Mouse (Mus musculus) midbrain, postnatal 0 days (tissue): ENCODE measurements around the gene Neurog2. TPM values are rescaled to one million over a fixed set of nuclear protein-coding genes. Genes with fewer than 3 reads are reported as not detected.

Source experiments
- ATAC-seq: fragments of 200-750 bp; cut with Nextera tagmentation; 2 replicates; pipeline ENCODE4 v1.8.0; 2017; ENCODE audit warnings: moderate number of reproducible peaks, mild to moderate bottlenecking, moderate TSS enrichment, moderate library complexity; ENCODE audit not compliant: low FRiP score
- DNase-seq: peaks from one replicate; pipeline ENCODE4 v3.0.0-alpha.2; 2015; ENCODE audit warnings: low spot score
- H3K27ac ChIP-seq: fragments of 300-500 bp; sonication (generic); 2 replicates; pipeline ENCODE4 v1.5.1; 2014; ENCODE audit warnings: low read depth, mild to moderate bottlenecking, low read length, mixed read lengths
- H3K27me3 ChIP-seq: fragments of 300-500 bp; sonication (generic); 2 replicates; pipeline ENCODE4 v1.6.1; 2014; ENCODE audit warnings: low read length, control low read depth, mixed read lengths; ENCODE audit not compliant: insufficient read depth
- H3K36me3 ChIP-seq: fragments of 300-500 bp; sonication (generic); 2 replicates; pipeline ENCODE4 v1.6.1; 2014; ENCODE audit warnings: low read length, control low read depth, mixed read lengths; ENCODE audit not compliant: insufficient read depth
- H3K4me1 ChIP-seq: fragments of 300-500 bp; sonication (generic); 2 replicates; pipeline ENCODE4 v1.6.1; 2014; ENCODE audit warnings: mild to moderate bottlenecking, control low read depth, antibody characterized with exemption, low read length, mixed read lengths; ENCODE audit not compliant: insufficient read depth
- H3K4me2 ChIP-seq: fragments of 300-500 bp; sonication (generic); 2 replicates; pipeline ENCODE4 v1.6.1; 2014; ENCODE audit warnings: low read depth, mild to moderate bottlenecking, low read length, mixed read lengths; ENCODE audit not compliant: poor library complexity, severe bottlenecking
- H3K4me3 ChIP-seq: fragments of 300-500 bp; sonication (generic); 2 replicates; pipeline ENCODE4 v1.5.1; 2014; ENCODE audit warnings: low read depth, mild to moderate bottlenecking, low read length, moderate library complexity
- H3K9ac ChIP-seq: fragments of 300-500 bp; sonication (generic); replicated peaks from 2 replicates; pipeline ENCODE4 v1.6.1; 2014; ENCODE audit warnings: mild to moderate bottlenecking, low read length, moderate library complexity, mixed read lengths; ENCODE audit not compliant: poor library complexity, severe bottlenecking
- H3K9me3 ChIP-seq: fragments of 300-500 bp; sonication (generic); 2 replicates; pipeline ENCODE4 v1.6.1; 2016; ENCODE audit warnings: low read length, control low read depth
- CTCF ChIP-seq: IDR thresholded peaks from 2 replicates; pipeline ENCODE4 v1.5.1; 2016; ENCODE audit warnings: antibody characterized with exemption, mild to moderate bottlenecking
- WGBS: fragments of 180-500 bp; shearing (Covaris S2); extraction: QIAGEN DNeasy Blood & Tissue Kit; methylation state at CpG from one replicate; pipeline ENCODE4 v1.1.7; 2014; 5-methylcytosine and 5-hydroxymethylcytosine counted together
- polyA plus RNA-seq: library from polyadenylated mRNA; unstranded; fragments of >200 nt; fragmentation: Nextera tagmentation; extraction: Ambion mirVana; gene quantifications from 2 replicates; pipeline ENCODE4 v1.2.1, GENCODE M21; 2015
- total RNA-seq: library from RNA; depleted of rRNA; stranded (reverse); fragments of >200 nt; gene quantifications from 2 replicates; pipeline ENCODE4 v1.2.3, GENCODE M21; 2014

Neurog2 gene
- total and polyA plus RNA-seq, 2 experiments from 2014 or later = 0.51 to 2.3 TPM

DNA sequence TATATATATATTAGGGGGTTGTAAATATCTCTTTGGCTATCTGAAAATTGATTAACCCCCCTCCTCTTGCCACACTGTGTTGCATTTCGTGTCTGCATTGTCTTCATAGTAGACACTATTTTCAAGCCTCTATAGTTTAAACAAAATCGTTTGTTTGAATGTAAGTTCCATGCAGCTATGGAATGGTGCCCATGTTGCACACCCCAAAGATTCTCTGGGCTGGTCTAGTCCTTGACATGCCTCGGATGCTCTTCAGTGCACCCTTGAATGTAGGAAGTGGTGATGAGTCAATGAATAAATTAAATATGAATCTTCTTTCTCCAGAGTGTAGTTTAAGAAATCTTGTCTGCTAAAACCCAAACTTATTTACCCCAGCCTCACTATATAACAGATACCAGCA lies 6.4 kb upstream of the Neurog2 start:
- H3K9me3 ChIP-seq = no peaks in the 10 kb centered on the region
- H3K27me3 ChIP-seq = peaks cover 62% of the 10 kb centered on the region
- DNase-seq (no peak), ATAC-seq (no peak)
- H3K4me2 ChIP-seq = no peak overlapping the region
- H3K27ac ChIP-seq = no peak overlapping the region
- H3K36me3 ChIP-seq = no peaks in the 10 kb centered on the region
- H3K9ac ChIP-seq = no peak overlapping the region
- no peak for TF ChIP-seq CTCF
- 9% methylated on average over 3 of the region's 3 CpGs for WGBS
- no peak overlapping the region for H3K4me3 ChIP-seq
- peaks cover 4% of the 10 kb centered on the region; the same call in 1 of the 2 replicates for H3K4me1 ChIP-seq

GRCm38 (mm10) chr3:127627151-127627955 lies 5.6 kb upstream of the Neurog2 start:
- H3K4me3 ChIP-seq = no peak overlapping the region
- ATAC-seq (no peak), DNase-seq (no peak)
- peaks cover 5% of the 10 kb centered on the region; the same call in 1 of the 2 replicates for H3K4me1 ChIP-seq
- H3K27me3 ChIP-seq = peaks cover 66% of the 10 kb centered on the region
- H3K9ac ChIP-seq = no peak overlapping the region
- H3K4me2 ChIP-seq = no peak overlapping the region
- WGBS = 2% methylated on average over 28 of the region's 28 CpGs
- H3K9me3 ChIP-seq = no peaks in the 10 kb centered on the region
- no peaks in the 10 kb centered on the region for H3K36me3 ChIP-seq
- TF ChIP-seq CTCF = no peak
- H3K27ac ChIP-seq = no peak overlapping the region

DNA sequence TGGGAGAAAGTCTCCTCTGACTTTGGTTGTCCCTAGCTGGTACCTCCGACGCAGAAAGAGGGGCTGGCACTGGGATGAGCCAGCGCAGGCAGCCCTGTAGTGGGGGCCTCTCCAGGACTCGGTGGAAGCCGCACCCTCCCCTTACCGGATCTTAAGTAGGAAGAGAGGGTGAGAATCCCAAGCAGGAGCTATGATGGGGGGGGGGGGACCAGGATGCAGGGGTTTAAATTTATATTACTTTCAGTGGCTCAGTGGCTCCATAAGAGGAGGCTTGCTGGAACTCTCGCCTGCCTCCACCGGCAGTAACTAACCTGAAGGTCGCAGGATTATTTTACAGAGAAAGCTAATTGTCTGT lies 5.0 kb upstream of the Neurog2 start:
- 5% methylated on average over 9 of the region's 9 CpGs for WGBS
- no peak overlapping the region for H3K9ac ChIP-seq
- no peaks in the 10 kb centered on the region for H3K36me3 ChIP-seq
- TF ChIP-seq CTCF = peak; percentile 34
- no peak overlapping the region for H3K4me2 ChIP-seq
- H3K9me3 ChIP-seq = no peaks in the 10 kb centered on the region
- H3K27me3 ChIP-seq = peaks cover 61% of the 10 kb centered on the region
- ATAC-seq (no peak), DNase-seq (no peak)
- no peak overlapping the region for H3K4me3 ChIP-seq
- peaks cover 9% of the 10 kb centered on the region; the same call in 1 of the 2 replicates for H3K4me1 ChIP-seq
- H3K27ac ChIP-seq = no peak overlapping the region

DNA sequence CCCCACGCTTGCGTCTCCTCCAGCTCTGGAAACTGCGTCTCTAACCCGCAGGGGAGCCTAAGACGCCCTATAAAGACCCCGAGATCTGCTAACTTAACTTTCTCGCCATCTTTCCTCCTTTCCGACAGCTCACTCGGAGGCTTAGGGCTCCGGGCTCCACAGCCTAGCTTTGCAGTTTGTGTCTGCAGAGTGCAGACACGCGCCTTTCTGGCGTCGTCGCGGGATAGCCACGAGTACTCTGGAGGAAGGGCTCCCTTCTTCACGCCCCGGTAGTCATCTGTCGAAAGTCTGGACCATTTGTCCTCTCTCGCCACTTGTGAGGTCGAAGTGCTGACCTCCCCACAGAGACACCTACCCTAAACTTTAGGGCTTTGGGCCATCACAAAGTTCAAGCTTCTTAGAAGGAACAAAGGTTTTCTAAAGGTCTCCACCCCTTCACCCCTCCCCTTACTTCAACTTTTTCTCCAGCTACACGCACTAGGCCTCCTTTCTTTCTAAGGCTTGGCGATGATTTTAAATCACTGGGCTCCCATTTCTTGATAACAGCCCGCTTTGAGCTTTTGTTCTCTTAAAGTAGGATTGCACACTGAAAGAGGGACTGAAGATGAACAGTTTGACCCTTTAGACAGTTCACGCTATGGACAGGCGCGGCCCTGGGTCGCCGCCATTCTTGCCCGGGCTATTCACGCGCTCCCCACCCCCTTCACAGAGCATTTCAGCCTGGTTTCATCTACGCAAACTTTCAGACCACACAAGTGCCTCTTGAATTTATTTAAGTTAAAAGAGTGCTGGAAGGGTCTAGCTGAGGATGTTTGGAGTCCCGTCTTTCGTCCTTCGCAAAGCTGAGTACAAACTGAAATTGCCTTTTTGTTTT lies 4.4 kb upstream of the Neurog2 start:
- Histone ChIP-seq H3K9me3 (no peaks in the 10 kb centered on the region), H3K4me3 (no peak overlapping the region), H3K27ac (no peak overlapping the region), H3K9ac (no peak overlapping the region), H3K4me1 (peaks cover 9% of the 10 kb centered on the region; the same call in 1 of the 2 replicates), H3K27me3 (peaks cover 61% of the 10 kb centered on the region), H3K4me2 (no peak overlapping the region), H3K36me3 (no peaks in the 10 kb centered on the region)
- TF ChIP-seq CTCF = no peak; the same call in 1 of the 2 replicates
- no peak for DNase-seq
- 2% methylated on average over 37 of the region's 37 CpGs for WGBS
- no peak for ATAC-seq

GRCm38 (mm10) chr3:127630190-127630589 lies 2.7 kb upstream of the Neurog2 start:
- H3K27me3 ChIP-seq = peaks cover 66% of the 10 kb centered on the region
- no peak overlapping the region for H3K27ac ChIP-seq
- H3K9me3 ChIP-seq = no peaks in the 10 kb centered on the region
- no peak overlapping the region for H3K4me2 ChIP-seq
- no peak for ATAC-seq
- no peak for DNase-seq
- TF ChIP-seq CTCF = no peak
- no peaks in the 10 kb centered on the region for H3K36me3 ChIP-seq
- no peak overlapping the region for H3K9ac ChIP-seq
- WGBS = 14% methylated on average over 1 of the region's 1 CpGs
- H3K4me3 ChIP-seq = no peak overlapping the region
- H3K4me1 ChIP-seq = peaks cover 9% of the 10 kb centered on the region; the same call in 1 of the 2 replicates
